7 mouse cellular contexts compared by ENCODE assay signal in the genomic region with DNA sequence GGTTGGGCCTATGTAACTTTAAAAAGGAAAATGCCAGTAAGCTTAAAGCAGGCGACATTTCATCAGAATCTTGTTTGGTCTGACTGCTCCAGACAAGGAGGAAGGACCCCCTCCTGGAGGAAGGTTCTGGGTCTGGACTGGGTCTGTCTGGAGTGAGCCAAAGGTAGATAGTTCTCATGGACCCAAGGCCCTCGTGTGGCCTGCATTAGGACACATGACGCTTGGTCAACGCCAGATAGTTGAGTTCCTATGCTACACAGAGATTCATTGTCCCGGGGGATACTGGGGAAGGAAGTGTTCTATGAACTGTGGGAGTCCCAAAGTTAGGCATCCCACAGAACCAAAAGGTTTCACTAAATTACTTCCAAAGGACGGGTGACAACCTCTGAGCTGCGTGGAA. TPM values are rescaled to one million over a fixed set of nuclear protein-coding genes. Genes with fewer than 3 reads are reported as not detected.
DNase-seq lines count a peak whose midpoint lies in the region; ATAC-seq lines count a peak whose summit lies in the region.

No protein-coding gene starts in this region.

- DNase-seq in left cerebral cortex, postnatal 4 days: peak; percentile 8
- no peak for DNase-seq in left cerebral cortex, adult 9 months (ENCODE audit: low spot score in 2 of 2)
- peak; percentile 21 for DNase-seq in embryonic facial prominence, embryonic 11.5 days (ENCODE audit: low spot score)
- DNase-seq in right cerebral cortex, postnatal 36 days (ENCODE audit: low spot score in 2 of 2): no peak
- DNase-seq in thymus, postnatal 14 days: no peak

- WGBS in embryonic facial prominence, embryonic 11.5 days: 69% methylated on average over 7 of the region's 7 CpGs
- WGBS in hindbrain, embryonic 15.5 days: 72% methylated on average over 7 of the region's 7 CpGs
- 66% methylated on average over 7 of the region's 7 CpGs for WGBS in midbrain, embryonic 16.5 days

- no peaks in the 10 kb centered on the region for H3K27me3 ChIP-seq in embryonic facial prominence, embryonic 11.5 days (ENCODE audit: control insufficient read depth, insufficient read depth, low read length)
- no peaks in the 10 kb centered on the region for H3K27me3 ChIP-seq in hindbrain, embryonic 15.5 days
- no peaks in the 10 kb centered on the region for H3K27me3 ChIP-seq in midbrain, embryonic 16.5 days (ENCODE audit: control insufficient read depth, insufficient read depth, low read depth, low read length)

- no peaks in the 10 kb centered on the region for H3K36me3 ChIP-seq in embryonic facial prominence, embryonic 11.5 days (replicated peaks; ENCODE audit: control insufficient read depth, insufficient read depth, low read depth, low read length)
- H3K36me3 ChIP-seq in hindbrain, embryonic 15.5 days: no peaks in the 10 kb centered on the region
- H3K36me3 ChIP-seq in midbrain, embryonic 16.5 days (ENCODE audit: control insufficient read depth, insufficient read depth, low read length): no peaks in the 10 kb centered on the region

- H3K4me1 ChIP-seq in embryonic facial prominence, embryonic 11.5 days (ENCODE audit: control insufficient read depth, insufficient read depth, low read length): no peaks in the 10 kb centered on the region
- H3K4me1 ChIP-seq in hindbrain, embryonic 15.5 days (replicated peaks): peaks cover 12% of the 10 kb centered on the region
- peaks cover 8% of the 10 kb centered on the region; the same call in 1 of the 2 replicates for H3K4me1 ChIP-seq in midbrain, embryonic 16.5 days (ENCODE audit: control insufficient read depth, insufficient read depth, low read length)

- intact Hi-C loops in left cerebral cortex, postnatal 4 days (cut with DNase I): no loop called here

- peak overlapping the region; percentile 57; the same call in 1 of the 2 replicates for H3K27ac ChIP-seq in embryonic facial prominence, embryonic 11.5 days (replicated peaks; ENCODE audit: low read depth, low read length)
- H3K27ac ChIP-seq in hindbrain, embryonic 15.5 days (replicated peaks): peak overlapping the region; percentile 97
- peak overlapping the region; percentile 90 for H3K27ac ChIP-seq in midbrain, embryonic 16.5 days (ENCODE audit: low read length)

- no peaks in the 10 kb centered on the region for H3K9me3 ChIP-seq in embryonic facial prominence, embryonic 11.5 days (replicated peaks; ENCODE audit: control insufficient read depth, low read length)
- H3K9me3 ChIP-seq in hindbrain, embryonic 15.5 days: no peaks in the 10 kb centered on the region
- no peaks in the 10 kb centered on the region for H3K9me3 ChIP-seq in midbrain, embryonic 16.5 days (replicated peaks; ENCODE audit: control insufficient read depth, low read length, poor library complexity, severe bottlenecking)

- H3K9ac ChIP-seq in embryonic facial prominence, embryonic 11.5 days (replicated peaks; ENCODE audit: low read length): peak overlapping the region; percentile 67
- peak overlapping the region; percentile 49 for H3K9ac ChIP-seq in hindbrain, embryonic 15.5 days
- H3K9ac ChIP-seq in midbrain, embryonic 16.5 days (ENCODE audit: low read depth, low read length): peak overlapping the region; percentile 54

- peak overlapping the region; percentile 50 for H3K4me2 ChIP-seq in embryonic facial prominence, embryonic 11.5 days (ENCODE audit: low read depth, low read length)
- H3K4me2 ChIP-seq in hindbrain, embryonic 15.5 days: peak overlapping the region; percentile 78
- H3K4me2 ChIP-seq in midbrain, embryonic 16.5 days (ENCODE audit: low read length): peak overlapping the region; percentile 57

- peak overlapping the region; percentile 61 for H3K4me3 ChIP-seq in embryonic facial prominence, embryonic 11.5 days (ENCODE audit: low read depth, low read length)
- peak overlapping the region; percentile 88 for H3K4me3 ChIP-seq in hindbrain, embryonic 15.5 days
- peak overlapping the region; percentile 56 for H3K4me3 ChIP-seq in midbrain, embryonic 16.5 days (ENCODE audit: low read depth, low read length)

- ATAC-seq in embryonic facial prominence, embryonic 11.5 days (replicated peaks; ENCODE audit: insufficient number of reproducible peaks, low FRiP score, low TSS enrichment, low read depth): 0 out of 2 replicates have a peak, but pooled peaks have one; percentile 7
- 0 out of 2 replicates have a peak, but pooled peaks have one; percentile 1 for ATAC-seq in hindbrain, embryonic 15.5 days (ENCODE audit: low FRiP score, low read depth)
- ATAC-seq in midbrain, embryonic 16.5 days: peak; percentile 13

RNA-seq across cellular contexts. Expression of a gene that starts 0.7 kb away (rescaled TPM):
- 1 to 10 TPM; 7.2 to 7.6 TPM for total RNA-seq in left cerebral cortex, postnatal 4 days (2021)
- polyA plus RNA-seq in embryonic facial prominence, embryonic 11.5 days (2014; fragmentation: Nextera tagmentation; extraction: Ambion mirVana): 5.1 and 6.6 TPM in 2 replicates
- 6.6 and 7.9 TPM in 2 replicates for polyA plus RNA-seq in hindbrain, embryonic 15.5 days (2015; fragmentation: Nextera tagmentation; extraction: Ambion mirVana)
- 6.6 and 6.7 TPM in 2 replicates for polyA plus RNA-seq in midbrain, embryonic 16.5 days (2015; fragmentation: Nextera tagmentation; extraction: Ambion mirVana)

RNA-seq across cellular contexts. Expression of a gene that starts 27.7 kb away (rescaled TPM):
- 1 to 10 TPM; 6.5 to 6.8 TPM for total RNA-seq in left cerebral cortex, postnatal 4 days (2021)
- 7.3 and 10.1 TPM in 2 replicates for polyA plus RNA-seq in embryonic facial prominence, embryonic 11.5 days (2014; fragmentation: Nextera tagmentation; extraction: Ambion mirVana)
- polyA plus RNA-seq in hindbrain, embryonic 15.5 days (2015; fragmentation: Nextera tagmentation; extraction: Ambion mirVana): 20.3 and 23.0 TPM in 2 replicates
- 12.7 TPM in 2 replicates for polyA plus RNA-seq in midbrain, embryonic 16.5 days (2015; fragmentation: Nextera tagmentation; extraction: Ambion mirVana)

Comparison
In these comparisons a context has a peak if more than half of its experiments do, and no peak if none do; other contexts are left out.
1. DNase-seq: peak in left cerebral cortex, postnatal 4 days (single experiment) and embryonic facial prominence, embryonic 11.5 days (single experiment); none in left cerebral cortex, adult 9 months (0 of 2), right cerebral cortex, postnatal 36 days (0 of 2) and thymus, postnatal 14 days (single experiment).
2. Peak in every context shown above with its lines, with median percentiles within 50 percentile points of each other: ATAC-seq, H3K27ac ChIP-seq, H3K4me2 ChIP-seq, H3K4me3 ChIP-seq and H3K9ac ChIP-seq.